Mouse (Mus musculus): Measurements from ENCODE around the gene Homez.

Gene Homez

DNA sequence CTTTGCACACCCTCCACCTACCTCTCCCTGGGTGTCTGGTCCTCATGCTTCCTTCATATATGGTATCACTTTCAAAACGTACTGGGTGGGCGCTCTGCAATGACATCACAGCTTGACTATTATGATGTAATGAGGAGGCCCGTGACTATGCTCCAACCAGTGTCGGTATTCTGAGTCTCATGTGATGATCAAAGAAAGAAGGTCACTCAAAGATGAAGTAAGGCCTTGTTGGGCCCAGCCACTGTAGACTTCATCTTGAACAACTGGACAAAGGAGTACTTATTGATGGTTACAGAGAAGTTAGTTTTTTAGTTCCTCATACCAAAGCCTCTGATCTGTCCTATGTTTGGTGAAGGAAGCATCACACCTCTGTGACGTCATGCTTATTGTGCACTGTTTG lies at the start of gene Homez:
Homez (minus strand) TSS at position 101 of the 400 bp plus-strand sequence.
- DNase-seq (ENCODE audit: low spot score in 2 of 2): no peak

DNA sequence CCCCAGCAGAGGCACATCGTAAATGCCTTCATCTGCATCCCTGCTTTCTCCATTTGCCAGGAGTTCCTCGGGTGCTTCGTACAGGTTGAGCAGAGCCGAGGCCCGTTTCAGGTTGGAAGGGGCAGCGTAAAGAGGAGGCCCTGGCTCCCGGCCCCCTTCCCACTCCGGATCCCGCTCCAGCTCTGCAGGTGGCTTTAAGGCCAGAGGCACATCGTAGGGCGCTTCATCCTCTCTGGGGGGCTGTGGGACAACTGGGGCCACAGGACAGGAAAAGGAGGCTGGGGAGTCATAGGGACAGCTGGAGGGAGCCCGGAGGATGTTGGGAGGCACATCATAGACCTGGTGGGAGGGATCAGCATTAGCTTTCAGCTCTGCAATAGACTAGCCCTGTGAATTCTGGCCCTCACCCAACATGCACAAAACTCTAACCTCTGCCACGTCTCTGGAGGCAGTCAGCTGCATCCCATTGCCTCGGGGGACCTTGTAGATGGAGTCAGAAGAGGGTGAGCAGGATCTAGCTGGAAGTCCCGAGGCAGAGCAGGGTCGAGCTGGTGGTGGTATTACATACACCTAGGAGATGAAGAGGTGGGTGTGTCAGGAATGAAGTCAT lies 49.4 kb upstream of the Homez start:
- DNase-seq (ENCODE audit: low spot score in 2 of 2): no peak

DNA sequence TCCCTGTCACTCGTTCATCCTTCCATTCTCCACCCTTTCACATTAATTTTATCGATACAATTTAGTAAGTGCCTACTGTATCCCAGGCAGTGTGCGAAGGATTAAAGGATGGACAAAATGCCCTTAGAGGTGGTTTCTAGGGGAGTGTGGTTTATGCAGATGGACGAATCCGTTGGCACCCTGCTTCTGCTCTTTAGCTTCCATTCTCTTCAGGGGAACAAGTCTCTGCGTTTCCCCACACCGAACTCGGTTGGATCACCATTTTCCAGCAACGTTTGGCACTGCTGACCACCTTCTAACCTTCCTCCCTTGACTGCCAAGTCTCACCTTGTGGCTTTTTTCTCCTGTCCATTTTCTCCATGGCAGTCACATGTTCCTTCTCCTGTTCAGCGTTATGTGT lies 42.6 kb upstream of the Homez start:
- DNase-seq (ENCODE audit: low spot score in 2 of 2): no peak

DNA sequence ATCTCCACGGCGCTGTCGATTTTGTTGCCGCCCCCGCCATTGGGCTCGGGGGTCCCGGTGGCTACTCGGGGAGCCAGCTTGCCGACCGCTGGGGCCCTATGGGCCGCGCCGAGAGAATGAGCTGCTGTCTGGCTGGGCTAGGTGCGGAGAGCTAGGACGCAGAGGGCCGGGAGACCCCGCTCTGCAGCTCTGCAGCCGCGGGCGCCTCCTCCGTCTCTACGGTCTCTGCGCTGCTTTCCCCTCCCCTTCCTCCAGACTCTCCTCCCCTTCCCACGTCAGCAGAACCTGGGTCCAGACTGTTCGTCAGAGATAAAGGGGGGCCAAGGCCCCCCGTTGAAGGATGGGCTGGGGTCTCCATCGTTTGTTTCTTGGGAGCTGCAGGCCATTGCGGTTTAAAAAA lies 42.1 kb upstream of the Homez start, which contains the start of gene Slc22a17:
Slc22a17 (minus strand) TSS at position 247 of the 400 bp plus-strand sequence.
- peak; percentile 68 to 69 for DNase-seq (ENCODE audit: low spot score in 2 of 2)

DNA sequence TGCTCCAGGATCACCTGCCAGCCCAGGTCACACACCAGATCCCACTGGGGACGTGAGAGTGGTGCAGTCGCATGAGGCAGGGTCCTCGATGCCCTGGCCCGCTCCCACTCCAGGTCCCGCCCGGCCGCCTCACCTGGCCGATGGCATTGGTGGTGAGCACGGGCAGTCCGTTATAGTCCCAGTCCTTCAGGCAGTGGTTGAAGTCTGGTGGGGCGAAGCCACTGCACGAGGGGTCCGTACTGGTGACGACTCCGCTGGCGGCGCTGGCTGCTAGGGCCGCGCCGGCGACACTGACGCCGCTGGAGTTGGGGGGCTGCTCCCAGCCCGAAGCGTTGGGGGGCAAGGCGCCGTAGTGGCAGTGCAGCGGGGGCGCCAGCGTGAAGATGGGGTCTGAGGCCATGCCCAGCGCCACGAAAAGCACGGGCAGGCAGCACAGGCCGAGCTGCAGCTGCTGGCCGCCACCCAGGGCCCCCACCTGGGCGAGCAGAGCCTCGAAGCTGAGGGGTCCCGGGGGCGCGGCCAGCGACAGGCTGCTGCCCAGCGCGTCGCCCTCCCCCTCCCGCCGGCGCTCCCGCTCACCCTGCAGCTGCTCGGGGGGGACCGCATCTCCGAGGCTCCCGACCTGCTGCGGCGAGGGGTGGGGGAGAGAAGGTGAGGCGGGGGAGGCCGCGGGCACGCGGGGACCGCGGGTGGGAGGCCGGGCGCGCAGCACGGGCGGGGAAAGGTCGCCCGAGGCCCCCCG lies 41.5 kb upstream of the Homez start:
- DNase-seq (ENCODE audit: low spot score in 2 of 2): no peak

DNA sequence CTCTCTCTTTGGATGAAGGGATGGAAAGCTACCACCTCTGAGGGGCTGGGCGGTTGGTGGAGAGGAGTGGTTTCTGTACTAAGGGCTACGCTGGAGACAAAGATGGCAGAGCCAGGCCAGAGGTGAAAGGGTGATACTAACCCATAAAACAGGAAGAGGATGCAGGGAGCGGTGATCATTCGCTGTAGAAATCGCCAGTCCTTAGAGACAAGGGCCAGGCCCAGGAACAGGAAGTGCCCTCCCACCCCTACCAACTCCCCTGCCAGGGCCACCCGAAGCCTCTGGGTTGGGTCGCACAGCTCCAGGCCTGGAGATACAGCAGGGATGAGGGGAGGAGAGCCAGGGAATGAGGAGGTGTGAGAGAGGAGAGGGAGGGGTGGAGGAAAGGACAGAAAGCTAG lies 37.9 kb upstream of the Homez start:
- DNase-seq (ENCODE audit: low spot score in 2 of 2): no peak

DNA sequence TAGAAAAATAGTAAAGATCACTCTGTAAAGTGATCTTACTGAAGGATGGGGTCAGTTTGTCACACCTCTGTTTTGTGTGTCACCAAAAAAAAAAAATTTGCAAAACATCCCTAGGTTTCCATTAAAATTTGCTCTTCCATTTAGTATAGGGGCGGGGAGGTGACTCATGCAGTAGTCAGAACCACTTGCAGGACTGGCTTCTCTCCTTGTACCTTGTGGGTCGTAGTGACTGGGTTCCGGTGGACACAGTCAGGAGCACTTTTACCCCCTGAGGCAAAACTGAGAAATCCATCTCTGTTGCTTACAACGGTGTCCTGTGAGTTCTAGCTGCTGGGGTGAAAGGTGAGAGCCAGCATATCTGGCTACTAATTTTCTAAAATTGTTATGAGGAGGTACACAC lies 32.9 kb upstream of the Homez start:
- DNase-seq (ENCODE audit: low spot score in 2 of 2): no peak

DNA sequence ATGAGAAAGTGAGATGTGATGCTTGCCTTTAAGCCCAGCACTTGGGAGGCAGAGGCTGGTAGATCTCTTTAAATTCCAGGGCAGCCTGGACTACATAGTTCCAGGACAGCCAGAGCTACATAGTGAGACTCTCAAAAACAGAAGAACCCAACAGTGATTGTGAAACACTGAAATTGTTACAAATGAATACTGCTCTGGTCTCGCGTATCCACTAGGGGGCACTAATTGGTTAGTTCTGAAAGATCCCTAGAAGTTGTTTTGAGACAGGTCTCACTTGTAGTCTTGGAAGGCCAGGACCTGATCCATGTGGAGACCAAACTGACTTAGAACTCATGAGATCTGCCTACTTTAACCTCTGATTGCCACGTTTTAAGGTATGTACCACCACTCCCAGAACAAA lies 29.6 kb upstream of the Homez start:
- DNase-seq (ENCODE audit: low spot score in 2 of 2): peak; percentile 49 to 74

DNA sequence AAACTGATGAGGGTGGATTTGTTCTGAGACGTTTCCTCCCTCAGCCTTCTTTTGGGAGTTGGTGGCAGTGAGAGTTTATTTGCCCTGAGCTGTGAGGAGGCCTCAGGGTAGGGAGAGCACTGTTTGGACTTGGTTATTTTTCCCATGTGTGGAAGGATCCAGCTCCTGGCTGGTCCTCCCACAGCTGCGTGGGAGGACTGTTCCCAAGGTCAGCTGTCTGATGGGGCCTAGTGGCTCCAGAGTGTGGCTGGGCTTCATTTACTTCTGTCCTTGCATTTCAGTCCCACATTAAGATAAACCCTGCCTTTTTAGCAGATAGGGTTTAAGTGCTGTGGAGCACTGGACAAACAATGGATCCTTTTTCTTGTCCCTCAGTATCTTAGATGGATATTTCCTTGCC lies 26.7 kb upstream of the Homez start:
- DNase-seq (ENCODE audit: low spot score in 2 of 2): no peak

DNA sequence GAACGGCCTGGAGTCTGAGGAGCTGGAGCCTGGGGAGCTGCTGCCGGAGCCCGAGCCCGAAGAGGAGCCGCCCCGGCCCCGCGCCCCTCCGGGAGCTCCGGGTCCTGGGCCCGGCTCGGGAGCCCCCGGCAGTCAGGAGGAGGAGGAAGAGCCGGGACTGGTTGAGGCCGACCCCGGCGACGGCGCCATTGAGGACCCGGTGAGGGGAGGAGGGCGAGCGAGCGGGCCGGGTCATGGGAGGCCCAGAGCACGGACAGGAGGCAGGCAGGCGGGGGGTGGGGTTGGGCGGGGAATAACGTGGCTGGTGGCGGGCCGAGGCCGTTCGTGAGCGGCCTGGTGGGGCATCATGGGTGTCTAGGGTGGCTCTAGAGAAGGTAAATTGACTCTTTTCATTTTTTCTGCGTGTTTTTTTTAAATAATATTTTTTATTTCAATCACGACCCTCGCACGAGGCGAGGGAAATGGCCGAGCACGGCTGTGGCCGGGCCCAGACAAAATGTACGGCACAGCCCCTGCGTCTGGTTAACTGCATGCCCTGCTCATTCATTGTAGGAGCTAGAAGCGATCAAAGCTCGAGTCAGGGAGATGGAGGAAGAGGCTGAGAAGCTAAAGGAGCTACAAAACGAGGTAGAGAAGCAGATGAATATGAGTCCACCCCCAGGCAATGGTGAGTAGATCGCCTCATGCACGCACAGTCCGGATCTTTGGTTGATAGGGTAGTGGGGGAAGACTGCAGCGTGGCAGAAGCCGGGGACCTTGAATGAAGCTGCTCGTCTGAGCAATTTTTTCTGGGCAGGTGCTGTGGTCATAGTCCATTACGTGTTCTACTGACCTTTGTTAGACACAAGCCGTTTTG lies 23.8 kb upstream of the Homez start:
- DNase-seq (ENCODE audit: low spot score in 2 of 2): no peak

DNA sequence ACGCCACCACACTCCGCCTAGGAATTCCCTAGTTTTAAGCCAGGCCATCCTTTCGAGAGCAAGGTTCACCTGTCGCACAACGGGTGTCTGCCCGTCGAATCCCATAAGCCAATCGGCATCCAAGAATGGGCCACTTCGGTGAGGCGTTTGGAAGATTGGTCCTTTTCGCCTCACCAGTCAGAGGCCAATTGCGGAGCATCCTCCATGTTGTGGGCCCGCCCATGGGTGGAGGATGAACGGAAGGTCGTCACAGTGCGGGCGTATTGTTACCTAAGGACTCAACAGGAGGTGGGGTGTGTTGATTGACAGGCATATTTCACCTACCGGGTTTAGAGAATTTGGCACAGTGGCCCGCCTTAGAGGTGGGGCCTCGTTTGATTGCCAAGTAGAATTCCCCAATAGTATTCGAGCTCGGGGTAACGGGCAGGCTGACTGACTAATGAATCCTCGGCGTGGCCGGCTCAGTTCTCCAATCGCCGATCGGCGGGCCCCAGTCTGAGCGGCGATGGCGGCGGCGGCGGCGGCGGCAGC lies 23.0 kb upstream of the Homez start:
- peak; percentile 100 for DNase-seq (ENCODE audit: low spot score in 2 of 2)

DNA sequence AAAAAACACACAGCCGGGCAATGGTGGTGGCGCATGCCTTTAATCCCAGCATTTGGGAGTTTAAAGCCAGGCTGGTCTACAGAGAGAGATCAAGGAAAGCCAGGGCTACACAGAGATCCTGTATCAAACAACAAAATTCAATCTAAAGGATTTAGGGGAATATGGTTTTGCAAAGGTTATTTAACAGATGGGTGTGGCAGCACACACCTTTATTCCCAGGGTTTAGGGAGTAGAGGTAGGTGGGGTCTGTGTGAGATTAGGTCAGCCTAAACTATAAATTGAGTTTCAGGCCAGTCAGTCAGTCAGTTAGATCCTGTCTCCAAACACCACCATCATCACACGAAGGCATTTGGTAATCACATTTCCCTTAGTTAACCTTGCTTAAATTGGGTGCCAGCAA lies 21.4 kb upstream of the Homez start, which contains the start of gene Pabpn1:
Pabpn1 (plus strand) TSS at position 301 of the 400 bp plus-strand sequence.
- no peak for DNase-seq (ENCODE audit: low spot score in 2 of 2)

DNA sequence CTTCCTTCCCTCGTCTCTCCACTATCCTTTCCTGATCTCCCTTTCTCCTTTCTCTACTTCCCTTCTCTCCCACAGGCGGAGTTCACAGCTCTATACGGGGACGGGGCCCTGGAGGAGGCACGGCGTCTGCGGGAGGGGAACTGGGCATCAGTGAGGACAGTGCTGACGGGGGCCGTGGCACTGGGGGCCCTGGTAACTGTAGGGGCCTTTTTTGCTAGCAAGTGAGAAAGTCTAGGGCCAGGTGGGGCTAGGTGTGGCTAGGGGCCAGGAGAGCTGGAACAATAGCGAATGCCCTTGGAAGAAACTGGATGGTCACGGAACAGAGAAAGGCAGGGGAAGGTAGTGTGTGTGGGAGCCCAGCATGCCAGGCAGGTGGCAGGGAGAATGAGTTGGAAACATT lies 14.5 kb upstream of the Homez start:
- DNase-seq (ENCODE audit: low spot score in 2 of 2): no peak

DNA sequence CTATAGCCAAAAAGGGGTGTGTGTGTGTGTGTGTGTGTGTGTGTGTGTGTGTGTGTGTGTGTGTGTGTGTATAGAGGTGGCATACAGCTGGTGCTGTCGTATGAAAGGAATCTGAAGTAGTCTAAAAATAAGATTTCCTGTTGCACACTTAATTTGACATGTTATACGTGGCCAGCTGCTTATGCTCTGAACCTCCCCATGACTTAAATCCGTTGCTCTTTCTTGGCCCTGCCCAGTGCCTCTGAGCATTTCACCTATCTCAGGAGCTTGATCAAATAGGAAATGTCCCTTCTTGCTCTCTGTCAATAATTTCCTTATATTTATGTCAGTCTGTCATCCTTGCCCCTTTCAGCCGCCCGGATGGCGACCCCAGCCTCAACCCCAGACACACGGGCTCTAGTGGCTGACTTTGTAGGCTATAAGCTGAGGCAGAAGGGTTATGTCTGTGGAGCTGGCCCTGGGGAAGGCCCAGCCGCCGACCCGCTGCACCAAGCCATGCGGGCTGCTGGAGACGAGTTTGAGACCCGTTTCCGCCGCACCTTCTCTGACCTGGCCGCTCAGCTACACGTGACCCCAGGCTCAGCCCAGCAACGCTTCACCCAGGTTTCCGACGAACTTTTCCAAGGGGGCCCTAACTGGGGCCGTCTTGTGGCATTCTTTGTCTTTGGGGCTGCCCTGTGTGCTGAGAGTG lies 13.4 kb upstream of the Homez start:
- DNase-seq (ENCODE audit: low spot score in 2 of 2): no peak

DNA sequence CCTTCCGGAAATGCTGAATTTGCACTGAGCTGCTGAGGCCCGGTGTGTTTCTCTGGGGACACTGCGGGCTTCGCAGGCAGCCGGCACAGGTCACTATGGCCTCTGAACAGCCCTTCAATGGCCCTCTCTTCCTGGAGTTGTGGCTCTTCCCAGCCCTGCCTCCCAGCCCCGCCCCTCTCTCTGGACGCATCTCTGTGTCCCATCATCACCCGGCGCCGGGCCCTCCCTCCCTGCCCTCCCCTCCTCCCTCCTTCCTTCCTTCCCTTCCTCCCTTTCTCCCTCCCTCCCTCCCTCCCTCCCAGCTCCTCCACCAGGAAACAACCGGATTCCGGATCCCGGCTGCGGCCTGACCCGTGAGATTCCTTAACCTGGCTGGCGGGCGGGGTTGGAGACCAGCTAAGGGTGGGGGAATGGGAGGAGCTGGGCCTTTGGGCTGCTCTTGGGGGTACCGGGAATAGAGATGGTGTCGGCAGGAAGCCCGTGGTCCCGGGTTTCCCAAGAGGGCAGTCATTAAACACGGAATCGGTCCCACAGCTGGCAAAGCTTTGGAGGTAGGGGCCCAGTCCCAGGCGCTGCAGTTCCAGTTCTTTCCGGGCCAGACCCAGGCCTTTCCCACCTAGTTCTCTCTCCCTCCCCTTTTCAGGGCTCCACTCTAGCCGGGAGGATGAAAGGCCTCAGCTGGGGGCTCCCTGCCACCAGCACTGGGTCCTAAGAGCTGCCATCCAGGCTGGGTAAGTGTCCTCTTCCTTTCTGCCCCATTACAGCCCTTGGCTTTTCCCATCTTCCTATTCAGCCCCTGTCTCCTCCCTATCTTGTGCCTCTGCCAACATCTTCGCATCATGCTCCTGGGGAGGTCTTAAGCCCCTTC lies 12.6 kb upstream of the Homez start, which contains the start of the genes Bcl2l2 and Gm20521:
Bcl2l2 (plus strand) TSS at position 224 of the 868 bp plus-strand sequence.
Gm20521 (plus strand) TSS at position 288 of the 868 bp plus-strand sequence.
- DNase-seq (ENCODE audit: low spot score in 2 of 2): peak; percentile 78 to 83

DNA sequence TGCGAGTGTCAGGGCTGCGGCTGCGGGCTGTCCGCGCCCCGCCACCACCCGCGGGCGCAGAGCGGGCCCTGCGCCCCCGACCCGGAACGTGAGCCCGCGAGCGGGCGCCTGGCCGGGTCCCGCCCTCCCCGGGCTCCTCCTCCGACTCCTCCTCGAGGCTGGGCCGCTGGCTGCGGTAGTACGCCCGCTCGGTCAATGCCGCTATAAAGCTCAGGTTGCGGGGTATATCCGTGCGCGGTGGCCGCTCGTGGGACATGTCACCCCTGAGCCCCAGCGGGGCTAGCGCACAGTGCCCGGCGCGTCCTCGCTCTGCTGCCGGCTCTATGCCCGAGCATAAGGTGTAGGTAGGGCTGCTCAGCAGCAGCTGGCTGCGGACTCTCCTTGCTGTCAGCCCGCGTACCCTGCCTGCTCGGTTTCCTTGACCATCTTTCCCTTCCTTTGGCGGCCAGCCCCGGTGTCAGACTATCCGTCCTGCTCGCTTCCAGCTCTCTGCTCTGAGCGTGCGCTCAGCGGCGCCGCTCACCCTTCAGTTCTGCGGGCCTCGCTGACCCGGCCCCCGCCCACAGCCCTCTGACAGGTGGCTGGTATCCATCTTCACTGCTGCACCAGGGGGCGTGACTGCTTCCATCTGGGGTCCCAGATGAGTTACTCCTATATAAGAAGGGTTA lies 6.4 kb upstream of the Homez start, which contains the start of gene Ppp1r3e:
Ppp1r3e (minus strand) TSS at position 503 of the 668 bp plus-strand sequence.
- DNase-seq (ENCODE audit: low spot score in 2 of 2): peak; percentile 56 to 63

DNA sequence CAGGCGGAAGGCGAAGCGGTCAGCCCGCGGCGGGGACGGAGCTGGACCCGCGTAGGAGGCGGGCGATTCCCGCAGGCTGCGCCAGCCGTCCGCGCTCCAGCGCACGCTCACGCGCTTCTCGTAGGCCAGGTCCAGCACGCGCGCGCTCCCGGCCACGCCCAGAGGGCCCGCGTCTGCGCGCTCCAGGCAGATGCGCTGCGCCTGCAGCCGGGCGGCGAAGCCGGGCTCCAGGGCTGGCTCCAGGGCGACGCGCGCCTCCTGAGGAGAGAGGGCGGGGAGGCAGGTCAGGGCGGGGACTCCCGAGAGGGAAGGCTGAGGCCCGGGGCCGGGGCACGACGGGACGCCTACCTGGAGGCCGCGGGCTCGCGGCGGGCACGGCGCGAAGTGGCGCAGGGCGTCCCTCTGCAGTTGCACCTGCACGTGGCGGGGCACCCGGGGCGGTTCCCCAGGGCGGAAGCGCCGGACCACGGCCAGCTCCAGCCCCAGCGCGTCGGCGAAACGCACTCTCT lies 5.8 kb upstream of the Homez start:
- peak; percentile 89 to 91 for DNase-seq (ENCODE audit: low spot score in 2 of 2)

DNA sequence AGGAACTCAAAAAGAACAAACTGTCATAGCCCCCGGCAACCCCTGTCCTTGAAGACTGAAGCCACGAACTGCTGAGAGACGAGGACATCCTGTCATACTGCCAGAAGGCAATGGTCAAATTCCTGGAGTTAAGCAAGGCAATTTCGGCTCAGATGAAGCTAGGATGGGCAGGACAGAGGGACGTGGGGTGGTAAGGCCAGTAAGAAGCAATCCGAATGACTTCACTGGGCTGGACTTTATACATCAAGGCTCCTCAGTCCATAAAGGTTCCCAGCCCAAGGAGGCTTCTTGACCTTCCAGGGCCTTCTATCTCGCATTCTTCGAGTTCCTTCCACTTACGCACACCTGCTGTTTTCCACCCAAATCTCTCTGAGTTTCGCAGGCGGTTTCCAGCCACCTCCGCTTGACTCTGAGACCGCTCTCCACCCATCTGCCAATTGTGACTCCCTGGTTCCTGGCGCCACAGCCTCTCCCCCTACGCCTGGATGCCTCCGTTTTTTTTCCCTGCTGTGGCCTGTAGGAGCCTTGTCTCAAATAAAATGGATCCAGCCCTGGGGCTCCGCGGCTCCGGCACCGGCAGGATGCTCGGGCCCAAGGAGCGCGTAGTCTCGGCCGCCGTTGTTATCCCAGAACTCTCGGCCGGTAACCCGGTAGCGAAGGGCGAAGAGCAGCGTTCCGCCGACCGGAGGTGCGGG lies 5.2 kb upstream of the Homez start:
- no peak for DNase-seq (ENCODE audit: low spot score in 2 of 2)

DNA sequence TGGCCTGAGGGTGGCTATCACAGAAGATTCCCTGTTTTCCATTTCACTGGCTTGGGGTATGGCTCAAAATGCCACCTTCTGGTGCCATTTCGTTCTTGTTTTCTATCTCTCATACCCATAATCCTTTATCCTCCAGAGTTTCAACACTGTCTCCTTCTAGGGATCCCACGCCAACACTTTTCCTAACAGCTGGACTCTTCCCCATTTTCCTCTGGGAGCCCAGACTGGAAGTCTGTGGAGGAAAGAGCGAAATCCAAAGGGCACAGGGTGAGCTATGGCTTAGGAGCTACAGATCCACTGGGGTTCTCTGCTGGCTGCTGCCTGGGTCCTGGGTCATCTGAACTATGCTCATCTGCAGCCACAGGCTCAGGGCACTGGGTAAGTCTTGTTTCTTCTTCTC lies 3.4 kb upstream of the Homez start:
- no peak for DNase-seq (ENCODE audit: low spot score in 2 of 2)

Measured in heart, adult 9 months (tissue).